Mouse (Mus musculus) lung, adult 2 months (tissue): Measurements from ENCODE around the gene Ceacam16. TPM values are rescaled to one million over a fixed set of nuclear protein-coding genes. Genes with fewer than 3 reads are reported as not detected.
A peak's percentile ranks its signal among the peaks of the same experiment; 100 is the strongest.

ENCODE experiments used
- DNase-seq: peaks from one replicate; pipeline ENCODE4 v3.0.0; 2022
- H3K4me1 ChIP-seq: fragments of 200-500 bp; 2 replicates; pipeline ENCODE4 v1.6.1; 2011; ENCODE audit warnings: low read length; ENCODE audit not compliant: control insufficient read depth, insufficient read depth
- H3K4me3 ChIP-seq: fragments of 200-500 bp; replicated peaks from 2 replicates; pipeline ENCODE3; 2011; ENCODE audit warnings: low read depth, mild to moderate bottlenecking, control low read depth, low read length; ENCODE audit errors: extremely low read depth
- CTCF ChIP-seq: fragments of 200-500 bp; IDR thresholded peaks from 2 replicates; pipeline ENCODE4 v1.5.1; 2011; ENCODE audit warnings: mild to moderate bottlenecking, low read length, control low read depth; ENCODE audit not compliant: insufficient read depth
- POLR2A ChIP-seq: fragments of 200-500 bp; IDR thresholded peaks from 2 replicates; pipeline ENCODE4 v1.6.1; 2011; ENCODE audit warnings: low read depth, mild to moderate bottlenecking, control low read depth, low read length, borderline replicate concordance; ENCODE audit errors: extremely low read depth
- WGBS: fragments of 180-500 bp; shearing (Covaris S2); methylation state at CpG from one replicate; pipeline ENCODE4 v1.1.7; 2018; 5-methylcytosine and 5-hydroxymethylcytosine counted together
- polyA plus RNA-seq: library from polyadenylated mRNA; depleted of rRNA; stranded (reverse); fragments of >200 nt; gene quantifications from 2 replicates; pipeline ENCODE4 v1.2.3, GENCODE M21; 2012

Gene Ceacam16
- polyA plus RNA-seq, 1 experiment: 0.90 TPM

DNA sequence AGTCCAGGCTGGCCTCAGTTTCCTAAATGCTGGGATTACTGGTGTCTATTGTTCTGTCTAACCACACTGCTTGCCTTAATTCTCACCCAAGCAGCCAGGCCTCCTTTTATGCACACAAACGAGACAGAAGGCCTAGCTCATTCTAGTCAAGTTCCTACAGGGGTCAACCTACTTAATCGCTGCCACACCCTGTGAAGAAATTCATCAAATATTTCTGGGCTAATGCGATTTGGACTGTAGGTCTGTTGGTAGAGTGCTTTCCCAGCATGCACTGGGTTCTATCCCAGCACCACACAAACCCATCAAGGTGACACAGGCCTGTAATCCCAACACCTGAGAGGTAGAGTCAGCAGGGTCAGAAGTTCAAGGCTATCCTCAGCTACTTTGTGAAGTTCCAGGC, 31.4 kb downstream of the Ceacam16 start:
- DNase-seq: no peak
- H3K4me3 ChIP-seq: no peak overlapping the region
- H3K4me1 ChIP-seq: peaks cover 10% of the 10 kb centered on the region
- no peak for TF ChIP-seq CTCF
- TF ChIP-seq POLR2A: no peak
- WGBS: 75% methylated on average over 3 of the region's 3 CpGs

GRCm38 (mm10) chr7:19826756-19827155, 34.3 kb downstream of the Ceacam16 start:
- WGBS: 41% methylated on average over 6 of the region's 6 CpGs
- no peak for TF ChIP-seq CTCF
- no peak overlapping the region for H3K4me3 ChIP-seq
- DNase-seq: no peak
- H3K4me1 ChIP-seq: peaks cover 28% of the 10 kb centered on the region

DNA sequence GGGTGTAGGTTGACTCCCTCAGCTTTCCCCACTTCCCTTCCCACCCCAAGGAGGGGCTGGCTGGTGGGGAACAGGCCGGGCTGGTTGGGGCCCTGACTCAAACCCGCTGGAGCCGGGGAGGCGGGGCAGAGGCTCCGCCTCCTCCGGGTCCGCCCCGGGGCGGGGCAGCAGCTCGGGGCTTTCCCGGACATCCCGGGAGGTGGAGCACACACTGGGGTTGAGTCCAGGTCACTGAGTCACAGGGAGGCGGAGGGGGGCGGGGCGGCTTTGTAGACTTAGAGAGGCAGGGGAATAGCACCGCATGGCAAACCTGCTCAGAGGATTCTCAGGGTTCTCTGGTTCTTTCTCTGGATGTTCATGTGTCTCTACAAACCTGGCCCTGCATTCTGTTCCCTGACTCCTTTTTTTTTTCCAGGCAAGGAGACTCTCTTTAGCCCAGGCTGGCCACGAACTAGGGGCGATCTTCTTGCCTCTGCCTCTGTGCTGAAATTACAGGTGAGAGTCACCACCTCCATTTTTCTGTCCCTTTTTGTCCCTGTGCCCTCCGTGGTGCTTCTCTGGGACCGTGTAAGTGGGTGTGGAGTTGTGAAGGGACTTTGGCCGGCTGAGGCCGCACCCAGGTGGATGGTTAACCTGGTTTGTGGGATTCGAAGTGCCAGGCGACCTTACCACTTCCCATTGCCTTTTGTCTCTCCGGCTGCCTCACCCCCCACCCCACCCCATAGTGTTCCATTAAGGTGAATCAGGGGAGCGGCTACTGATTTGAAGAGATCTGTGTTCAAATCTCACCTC, 36.7 kb downstream of the Ceacam16 start:
- Histone ChIP-seq H3K4me3 (peak overlapping the region; percentile 23), H3K4me1 (peaks cover 23% of the 10 kb centered on the region)
- peak; percentile 84 for DNase-seq
- TF ChIP-seq POLR2A (peak; percentile 30; the same call in 1 of the 2 replicates), CTCF (no peak)
- 21% methylated on average over 26 of the region's 26 CpGs for WGBS

GRCm38 (mm10) chr7:19823256-19824181, 37.6 kb downstream of the Ceacam16 start:
- TF ChIP-seq POLR2A (no peak), CTCF (no peak)
- Histone ChIP-seq H3K4me3 (peak overlapping the region; percentile 23), H3K4me1 (peaks cover 23% of the 10 kb centered on the region)
- no peak for DNase-seq
- WGBS: 26% methylated on average over 16 of the region's 16 CpGs

GRCm38 (mm10) chr7:19822604-19823058, 38.5 kb downstream of the Ceacam16 start, which contains the start of gene Bcl3:
Bcl3 (minus strand) TSS chr7:19822770.
- WGBS: under 1% methylated on average over 30 of the region's 42 CpGs
- TF ChIP-seq CTCF (no peak), POLR2A (peak; percentile 46; the same call in 1 of the 2 replicates)
- H3K4me3 ChIP-seq: peak within 1 kb of the TSS; percentile 47
- DNase-seq: peak; percentile 72
- peaks cover 23% of the 10 kb centered on the region for H3K4me1 ChIP-seq

DNA sequence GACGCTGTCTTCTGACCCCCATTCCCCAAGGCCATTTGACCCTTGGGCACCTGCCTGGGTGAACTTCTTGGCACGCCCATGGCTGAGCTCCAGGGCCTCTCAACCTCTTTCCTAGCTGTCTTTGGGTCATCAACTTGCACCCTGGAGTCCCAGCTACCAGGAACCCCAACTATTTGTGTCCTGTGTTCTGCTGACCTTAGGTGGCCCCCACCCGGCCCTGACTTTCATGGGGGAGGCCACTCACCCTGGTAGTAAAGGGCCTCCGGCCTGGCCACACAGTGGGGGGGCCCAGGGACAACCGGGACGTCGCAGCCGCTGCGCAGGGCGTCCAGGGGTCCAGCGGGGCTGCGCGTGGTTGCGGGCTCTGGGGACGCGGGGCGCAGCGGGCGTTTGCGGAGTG, 38.9 kb downstream of the Ceacam16 start:
- 6% methylated on average over 20 of the region's 20 CpGs for WGBS
- Histone ChIP-seq H3K4me3 (peak overlapping the region; percentile 47), H3K4me1 (peaks cover 25% of the 10 kb centered on the region)
- peak; percentile 50 for DNase-seq
- no peak for TF ChIP-seq CTCF
- no peak for TF ChIP-seq POLR2A

DNA sequence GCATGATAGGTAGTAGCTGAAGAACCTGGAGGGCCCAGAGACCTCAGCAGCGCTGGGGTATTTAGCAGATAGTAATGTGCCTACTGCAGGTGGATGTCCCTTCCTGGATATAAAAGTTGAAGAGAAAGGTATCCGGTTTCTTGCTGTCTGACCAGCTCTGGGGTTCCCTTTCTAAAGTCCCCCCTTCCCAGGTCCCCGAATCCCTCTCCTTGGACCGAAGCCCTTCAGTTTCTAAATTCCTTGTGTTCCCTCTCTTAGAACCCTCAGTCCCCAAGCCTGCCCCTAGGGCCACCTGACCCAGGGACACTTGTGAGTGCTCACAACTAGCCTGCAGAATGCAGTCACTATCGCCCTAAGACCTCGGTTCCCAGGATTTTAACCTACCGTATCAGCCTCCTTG, 39.5 kb downstream of the Ceacam16 start:
- Histone ChIP-seq H3K4me3 (no peak overlapping the region), H3K4me1 (peaks cover 27% of the 10 kb centered on the region)
- TF ChIP-seq CTCF: no peak
- DNase-seq: no peak
- 76% methylated on average over 7 of the region's 7 CpGs for WGBS

- Histone ChIP-seq H3K4me3 (no peak overlapping the region), H3K4me1 (peaks cover 29% of the 10 kb centered on the region)
- no peak for DNase-seq
- 80% methylated on average over 3 of the region's 3 CpGs for WGBS
- TF ChIP-seq CTCF (no peak), POLR2A (no peak)
Measured at GRCm38 (mm10) chr7:19820347-19821048, 40.6 kb downstream of the Ceacam16 start.

DNA sequence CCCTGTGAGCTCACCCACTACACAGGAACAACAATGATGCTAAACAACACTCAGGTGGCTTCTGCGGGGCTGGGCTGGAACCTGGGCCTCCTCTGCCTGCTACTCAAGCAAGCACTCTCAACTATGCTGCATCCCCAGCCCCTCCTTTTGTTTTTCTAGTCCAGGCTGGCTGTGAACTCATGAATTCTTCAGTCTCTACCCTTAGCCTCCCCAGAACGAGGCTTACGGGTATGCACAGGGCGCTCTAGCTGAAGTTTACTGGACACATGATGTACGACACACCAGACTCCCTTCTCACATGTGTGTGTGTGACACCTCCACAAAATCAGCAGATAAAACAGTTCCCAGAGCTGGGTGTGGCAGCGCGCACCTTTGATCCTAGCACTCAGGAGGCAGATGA, 42.2 kb downstream of the Ceacam16 start:
- TF ChIP-seq POLR2A (no peak), CTCF (no peak)
- Histone ChIP-seq H3K4me1 (peaks cover 21% of the 10 kb centered on the region), H3K4me3 (no peak overlapping the region)
- WGBS: 84% methylated on average over 7 of the region's 7 CpGs
- no peak for DNase-seq
